Mouse (Mus musculus): ENCODE measurements at regions not wholly inside any gene's neighbourhood (a gene's known extent, or its start where the extent isn't known, plus 50 kb on each side); places are given as distances from the start of the nearest gene placed in this dataset.
"Not testable (repeated sequence)": the region's sequence is repeated elsewhere in the genome, so short reads cannot be mapped to it uniquely, and the experiment has no call there.

DNA sequence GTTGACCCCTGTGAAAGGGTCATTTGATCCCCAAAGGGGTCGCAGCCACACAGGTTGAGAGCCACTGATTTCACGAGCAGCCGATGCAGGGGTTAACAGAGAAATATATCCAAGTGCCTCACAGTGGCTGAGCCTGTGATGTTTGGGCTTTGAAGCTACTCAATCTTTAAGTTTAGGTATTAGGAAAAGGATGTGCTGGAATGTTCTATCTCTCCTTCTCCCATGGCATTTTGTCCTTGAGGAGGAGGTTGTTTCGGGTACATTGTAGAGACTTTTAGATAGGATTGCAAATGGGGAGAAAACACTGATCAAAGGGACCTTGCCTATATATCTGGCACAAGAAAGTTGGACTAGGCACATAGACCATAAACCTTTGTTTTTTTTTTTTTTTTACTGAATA lies 88.6 kb upstream of the Cpsf6 start:
- intact Hi-C loops (cut with DNase I) = no loop called here
- DNase-seq = no peak

DNA sequence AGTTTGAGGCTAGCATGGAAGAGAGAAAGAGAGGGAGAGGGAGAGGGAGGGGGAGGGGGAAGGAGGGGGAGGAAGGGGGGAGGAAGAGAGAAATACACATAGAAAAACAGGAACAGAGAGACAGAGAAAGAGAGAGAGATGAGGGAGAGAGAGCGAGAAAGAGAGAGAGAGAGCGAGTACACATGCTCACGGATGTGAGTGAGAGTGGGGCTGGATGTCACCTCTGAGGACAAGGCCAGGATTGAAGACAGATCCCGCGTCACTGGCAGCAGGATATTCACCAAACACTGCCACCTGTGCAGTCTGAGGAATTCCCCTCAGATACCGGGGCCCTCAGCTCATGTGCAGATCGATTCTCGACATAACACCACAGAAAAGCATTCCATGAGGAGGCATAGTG lies 87.3 kb upstream of the Cpsf6 start:
- no peak for DNase-seq
- intact Hi-C loops (cut with DNase I) = no loop called here

GRCm38 (mm10) chr10:117466391-117466790 lies 86.6 kb upstream of the Cpsf6 start:
- intact Hi-C loops (cut with DNase I) = no loop called here
- no peak for DNase-seq

GRCm38 (mm10) chr10:117465671-117466250 lies 85.9 kb upstream of the Cpsf6 start:
- intact Hi-C loops (cut with DNase I) = no loop called here
- DNase-seq = no peak

DNA sequence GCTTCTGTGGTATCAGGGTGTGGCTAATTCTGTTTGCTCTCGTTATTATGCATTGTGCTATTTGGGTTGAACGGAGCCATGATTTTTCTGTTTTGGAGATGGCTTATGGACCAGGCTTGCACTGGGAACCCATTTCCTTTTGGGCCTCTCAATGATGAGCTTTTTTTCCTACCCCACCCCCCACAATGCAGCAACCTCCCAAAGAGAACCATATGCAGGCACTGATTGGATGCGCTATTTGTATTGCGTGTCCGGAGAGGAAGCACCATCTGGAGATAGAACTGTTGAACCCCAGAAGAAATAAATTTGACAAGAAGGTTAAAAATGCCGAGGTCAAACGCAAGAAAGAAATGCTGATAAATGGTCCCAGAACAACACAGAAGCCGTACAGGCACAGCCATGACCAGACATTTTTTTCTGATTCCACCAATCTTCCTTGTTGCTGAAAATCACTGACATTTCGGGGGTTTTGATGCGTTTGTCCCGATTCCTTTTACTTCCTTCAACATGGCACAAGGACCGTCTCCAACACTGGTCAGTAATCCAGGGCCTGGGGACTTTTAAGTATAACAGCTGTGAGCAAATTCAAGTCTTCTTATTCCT lies 85.3 kb upstream of the Cpsf6 start:
- no peak for DNase-seq
- intact Hi-C loops (cut with DNase I) = no loop called here

DNA sequence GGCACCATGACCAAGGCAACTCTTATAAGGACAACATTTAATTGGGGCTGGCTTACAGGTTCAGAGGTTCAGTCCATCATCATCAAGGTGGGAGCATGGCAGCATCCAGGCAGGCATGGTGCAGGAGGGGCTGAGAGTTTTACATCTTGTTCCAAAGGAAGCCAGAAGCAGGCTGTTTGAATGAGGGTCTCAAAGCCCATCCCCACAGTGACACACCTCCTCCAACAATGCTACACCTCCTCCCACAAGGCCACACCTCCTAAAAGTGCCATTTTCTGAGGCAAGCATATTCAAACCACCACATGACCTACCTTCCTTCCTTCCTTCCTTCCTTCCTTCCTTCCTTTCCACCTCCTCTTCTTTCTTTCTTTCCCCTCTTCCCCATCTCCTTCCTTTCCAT lies 84.5 kb upstream of the Cpsf6 start:
- intact Hi-C loops (cut with DNase I); DNase-seq: not testable (repeated sequence)

DNA sequence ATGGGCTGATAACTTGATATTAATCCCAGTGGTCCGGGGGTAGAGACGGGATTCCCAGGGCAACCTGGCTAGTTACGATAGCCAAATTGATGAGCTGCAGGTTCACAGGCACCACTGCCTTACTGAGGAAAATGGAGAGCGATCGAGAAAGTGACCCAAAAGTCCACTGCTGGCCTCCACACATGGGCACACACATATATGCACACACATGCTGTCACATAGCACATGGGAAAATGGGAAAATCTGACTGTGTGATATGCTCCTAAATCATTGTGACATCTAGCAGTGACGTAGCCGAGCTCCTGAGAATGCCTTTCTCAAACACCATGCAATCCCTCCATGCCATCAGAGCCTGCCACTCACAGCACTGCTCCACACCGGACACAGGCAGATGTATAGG lies 83.8 kb upstream of the Cpsf6 start:
- intact Hi-C loops (cut with DNase I) = no loop called here
- DNase-seq = no peak

DNA sequence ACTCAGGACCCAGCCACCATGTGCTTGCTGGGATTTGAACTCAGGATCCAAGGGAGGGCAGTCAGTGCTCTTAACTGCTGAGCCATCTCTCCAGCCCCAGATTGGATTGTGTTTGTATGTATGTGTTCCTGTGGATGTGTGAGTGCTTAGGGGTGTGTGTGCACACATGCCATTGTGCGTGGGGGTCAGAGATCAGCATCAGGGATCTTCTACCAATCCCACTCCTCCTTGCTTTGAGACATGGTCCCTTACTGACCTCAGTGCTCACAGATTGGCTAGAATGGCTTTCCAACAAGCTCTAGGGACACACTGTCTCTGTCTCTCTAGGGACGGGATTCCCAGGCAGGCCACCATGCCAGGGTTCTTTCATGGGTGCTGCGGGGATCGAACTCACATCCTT lies 83.1 kb upstream of the Cpsf6 start:
- no peak for DNase-seq
- intact Hi-C loops (cut with DNase I) = no loop called here

- DNase-seq = no peak
- intact Hi-C loops (cut with DNase I) = no loop called here
These were observed 82.1 kb upstream of the Cpsf6 start for GRCm38 (mm10) chr10:117461791-117462516.

DNA sequence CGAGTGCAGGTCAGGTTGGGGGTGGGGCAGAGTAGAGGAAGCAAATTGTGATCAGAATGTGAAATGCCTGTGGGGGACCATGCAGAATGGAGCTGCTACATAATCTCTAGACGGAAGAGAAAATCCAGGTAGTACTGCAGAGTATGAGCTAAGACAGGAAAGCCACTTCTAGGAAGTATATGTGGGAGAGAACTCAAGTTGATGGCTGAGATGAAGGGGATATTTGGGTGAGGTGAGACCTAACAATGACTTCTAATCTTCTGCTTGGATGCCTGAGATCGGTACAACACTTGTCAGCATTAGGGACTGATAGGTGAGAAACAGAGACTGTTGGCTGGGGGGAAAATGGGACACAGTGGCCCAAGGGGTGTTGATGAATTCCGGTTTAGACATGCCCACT lies 81.4 kb upstream of the Cpsf6 start:
- no peak for DNase-seq
- intact Hi-C loops (cut with DNase I) = no loop called here

DNA sequence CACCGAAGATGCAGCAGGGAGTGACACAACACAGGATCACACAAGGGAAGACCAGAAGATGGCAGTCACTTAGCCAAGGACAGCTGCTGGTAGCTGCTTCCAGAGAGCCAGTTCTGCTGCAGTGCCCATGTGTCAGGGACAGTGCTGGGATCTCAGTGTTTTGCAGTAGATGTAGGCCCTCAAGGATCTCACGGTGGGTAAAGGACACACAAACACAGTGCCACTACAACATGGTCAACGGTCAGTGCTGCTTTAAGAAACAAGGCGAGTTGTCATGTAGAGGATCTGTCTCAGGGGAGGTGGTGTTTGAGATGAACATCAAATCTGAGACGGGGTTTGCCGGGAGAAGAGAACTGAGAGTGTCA lies 80.5 kb upstream of the Cpsf6 start:
- no peak for DNase-seq
- intact Hi-C loops (cut with DNase I) = no loop called here

GRCm38 (mm10) chr10:117459651-117460365 lies 80.0 kb upstream of the Cpsf6 start:
- no peak for DNase-seq
- intact Hi-C loops (cut with DNase I) = no loop called here

DNA sequence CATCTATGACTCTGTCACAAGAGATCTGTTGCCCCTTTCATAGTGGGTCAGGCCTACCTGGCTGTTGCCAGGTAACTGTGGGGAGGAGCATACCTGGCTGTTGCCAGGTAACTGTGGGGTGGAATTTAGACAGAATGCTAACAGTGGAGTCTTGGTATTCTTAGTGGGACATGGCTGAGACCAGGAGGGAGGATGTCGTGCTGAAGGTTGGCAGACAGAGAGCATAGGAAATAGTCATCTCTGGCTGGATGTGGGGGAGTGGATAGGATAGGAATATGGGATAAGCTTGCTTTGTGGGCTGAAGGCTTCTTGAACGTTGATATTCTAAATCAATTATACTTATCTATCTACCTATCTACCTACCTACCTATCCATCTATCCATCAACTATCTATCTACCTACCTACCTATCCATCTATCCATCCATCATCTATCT lies 79.2 kb upstream of the Cpsf6 start:
- no peak for DNase-seq
- intact Hi-C loops (cut with DNase I) = no loop called here

DNA sequence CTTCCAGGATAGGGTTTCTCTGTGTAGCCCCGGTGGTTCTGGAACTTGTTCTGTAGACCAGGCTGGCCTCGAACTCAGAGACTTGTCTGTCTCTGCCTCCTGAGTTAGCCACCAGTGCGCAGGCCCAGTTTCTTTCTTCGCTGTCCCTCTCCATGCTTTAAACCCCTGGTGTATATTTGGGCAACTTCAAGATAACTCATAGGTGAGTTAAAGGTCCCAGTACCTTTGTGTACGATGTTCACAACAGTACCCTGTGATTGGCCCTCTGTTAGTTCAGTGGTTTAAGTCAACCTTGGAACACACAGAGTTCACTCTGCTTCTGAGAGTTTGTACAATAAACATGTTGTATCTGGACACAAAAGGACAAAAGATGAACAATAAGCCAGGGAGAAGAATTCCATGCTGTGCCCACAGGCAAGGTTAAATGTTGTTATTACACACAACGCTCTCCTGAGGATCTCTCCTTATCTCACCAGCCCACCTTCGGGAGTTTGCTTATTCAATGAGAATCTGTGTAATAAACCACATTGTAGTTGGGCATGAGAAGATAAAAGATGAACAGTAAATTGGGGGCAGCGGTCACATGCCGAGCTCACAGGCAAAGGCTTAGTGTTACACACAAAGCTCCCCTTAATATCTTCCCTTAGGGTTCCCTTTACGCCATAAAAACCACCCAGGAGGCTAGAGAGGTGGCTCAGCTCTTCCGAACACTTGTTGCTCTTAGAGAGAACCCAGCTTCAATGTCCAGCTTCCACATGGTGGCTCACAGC lies 78.6 kb upstream of the Cpsf6 start:
- intact Hi-C loops (cut with DNase I) = no loop called here
- DNase-seq = no peak

- DNase-seq = no peak
- intact Hi-C loops (cut with DNase I) = no loop called here
These were observed 77.8 kb upstream of the Cpsf6 start for GRCm38 (mm10) chr10:117457701-117457950.

GRCm38 (mm10) chr10:117456904-117457700 lies 77.3 kb upstream of the Cpsf6 start:
- intact Hi-C loops (cut with DNase I) = no loop called here
- DNase-seq = no peak

- DNase-seq = no peak
- intact Hi-C loops (cut with DNase I) = no loop called here
These were observed 76.6 kb upstream of the Cpsf6 start for GRCm38 (mm10) chr10:117456427-117456826.

GRCm38 (mm10) chr10:117455595-117456302 lies 75.9 kb upstream of the Cpsf6 start:
- no peak for DNase-seq
- intact Hi-C loops (cut with DNase I) = loop anchor here (2.0 kb wide), 1 partner anchor 221 kb away; no protein-coding TSS in a partner anchor

- no peak for DNase-seq
- intact Hi-C loops (cut with DNase I) = loop anchor here (2.0 kb wide), 1 partner anchor 222 kb away; no protein-coding TSS in a partner anchor
These were observed 75.1 kb upstream of the Cpsf6 start for GRCm38 (mm10) chr10:117454711-117455591.
